Mouse (Mus musculus) small intestine, adult 2 months (tissue): ENCODE data around the gene Mgst2. TPM values are rescaled to one million over a fixed set of nuclear protein-coding genes. Genes with fewer than 3 reads are reported as not detected.
A peak's percentile ranks its signal among the peaks of the same experiment; 100 is the strongest.

Experiments used
- H3K27ac ChIP-seq: fragments of 200-500 bp; 2 replicates; pipeline ENCODE4 v1.5.1; 2012; ENCODE audit warnings: low read depth, low read length, control low read depth, inconsistent platforms; ENCODE audit not compliant: insufficient read depth
- H3K27me3 ChIP-seq: fragments of 200-500 bp; 2 replicates; pipeline ENCODE4 v1.6.1; 2012; ENCODE audit warnings: mild to moderate bottlenecking, moderate library complexity, low read length, inconsistent platforms; ENCODE audit not compliant: control insufficient read depth, insufficient read depth
- H3K36me3 ChIP-seq: fragments of 200-500 bp; 2 replicates; pipeline ENCODE4 v1.6.1; 2012; ENCODE audit warnings: mild to moderate bottlenecking, low read length, control low read depth, inconsistent platforms; ENCODE audit not compliant: control insufficient read depth, insufficient read depth
- H3K4me1 ChIP-seq: fragments of 200-500 bp; 2 replicates; pipeline ENCODE4 v1.6.1; 2012; ENCODE audit warnings: low read length, inconsistent platforms, mixed read lengths; ENCODE audit not compliant: control insufficient read depth, insufficient read depth, insufficient read length
- H3K4me3 ChIP-seq: fragments of 200-500 bp; 2 replicates; pipeline ENCODE4 v1.5.1; 2012; ENCODE audit warnings: low read depth, mild to moderate bottlenecking, control low read depth, inconsistent platforms, low read length, moderate library complexity
- CTCF ChIP-seq: fragments of 200-500 bp; IDR thresholded peaks from 2 replicates; pipeline ENCODE4 v1.5.1; 2012; ENCODE audit warnings: low read depth, mild to moderate bottlenecking, control low read depth, inconsistent platforms, low read length, moderate library complexity, mixed read lengths; ENCODE audit not compliant: insufficient replicate concordance, insufficient read length; ENCODE audit errors: extremely low read depth
- POLR2A ChIP-seq: fragments of 200-500 bp; IDR thresholded peaks from 2 replicates; pipeline ENCODE4 v1.6.1; 2012; ENCODE audit warnings: low read depth, mild to moderate bottlenecking, control low read depth, inconsistent platforms, low read length, moderate library complexity
- WGBS: fragments of 180-500 bp; shearing (Covaris S2); methylation state at CpG from one replicate; pipeline ENCODE4 v1.1.7; 2018; 5-methylcytosine and 5-hydroxymethylcytosine counted together
- polyA plus RNA-seq: library from polyadenylated mRNA; depleted of rRNA; stranded (reverse); fragments of >200 nt; gene quantifications from 2 replicates; pipeline ENCODE4 v1.2.3, GENCODE M21; 2012; rRNA removed

Gene Mgst2
- 12.4 and 19.1 TPM in 2 replicates for polyA plus RNA-seq

GRCm38 (mm10) chr3:51660060-51660459, at the start of gene Mgst2:
TSS of gene Mgst2 (plus strand) at chr3:51660360.
- H3K27me3 ChIP-seq, result no peaks in the 10 kb centered on the region
- no peak for TF ChIP-seq POLR2A
- no peak for TF ChIP-seq CTCF
- peak within 1 kb of the TSS; percentile 63 for H3K4me3 ChIP-seq
- 59% methylated on average over 4 of the region's 4 CpGs for WGBS
- H3K4me1 ChIP-seq, result peaks cover 11% of the 10 kb centered on the region; the same call in 1 of the 2 replicates
- peak within 1 kb of the TSS; percentile 96 for H3K27ac ChIP-seq
- peaks cover 3% of the 10 kb centered on the region; the same call in 1 of the 2 replicates for H3K36me3 ChIP-seq

- WGBS, result 8% methylated on average over 6 of the region's 6 CpGs
- no peak overlapping the region for H3K27ac ChIP-seq
- peaks cover 2% of the 10 kb centered on the region; the same call in 1 of the 2 replicates for H3K4me1 ChIP-seq
- no peaks in the 10 kb centered on the region for H3K27me3 ChIP-seq
- TF ChIP-seq CTCF (no peak), POLR2A (no peak)
- H3K4me3 ChIP-seq, result no peak overlapping the region
- H3K36me3 ChIP-seq, result no peaks in the 10 kb centered on the region
Observed at GRCm38 (mm10) chr3:51611972-51612371, 48.2 kb upstream of the Mgst2 start.

- 79% methylated on average over 10 of the region's 10 CpGs for WGBS
- Histone ChIP-seq H3K4me1 (peaks cover 2% of the 10 kb centered on the region; the same call in 1 of the 2 replicates), H3K4me3 (no peak overlapping the region), H3K27ac (no peak overlapping the region), H3K36me3 (no peaks in the 10 kb centered on the region), H3K27me3 (no peaks in the 10 kb centered on the region)
- TF ChIP-seq POLR2A, result no peak
Observed at GRCm38 (mm10) chr3:51612398-51613356, 47.5 kb upstream of the Mgst2 start.

GRCm38 (mm10) chr3:51614278-51614677, 45.9 kb upstream of the Mgst2 start:
- Histone ChIP-seq H3K27ac (no peak overlapping the region), H3K4me1 (peaks cover 2% of the 10 kb centered on the region; the same call in 1 of the 2 replicates), H3K36me3 (no peaks in the 10 kb centered on the region), H3K27me3 (no peaks in the 10 kb centered on the region), H3K4me3 (no peak overlapping the region)
- TF ChIP-seq POLR2A, result no peak
- no peak for TF ChIP-seq CTCF
- WGBS, result 87% methylated on average over 13 of the region's 13 CpGs

GRCm38 (mm10) chr3:51623956-51624355, 36.2 kb upstream of the Mgst2 start:
- Histone ChIP-seq H3K36me3 (no peaks in the 10 kb centered on the region), H3K4me3 (no peak overlapping the region), H3K27me3 (no peaks in the 10 kb centered on the region), H3K27ac (no peak overlapping the region), H3K4me1 (no peaks in the 10 kb centered on the region)
- no peak for TF ChIP-seq CTCF
- TF ChIP-seq POLR2A, result no peak
- 43% methylated on average over 2 of the region's 2 CpGs for WGBS

GRCm38 (mm10) chr3:51627741-51628140, 32.4 kb upstream of the Mgst2 start:
- Histone ChIP-seq H3K27me3 (no peaks in the 10 kb centered on the region), H3K4me1 (no peaks in the 10 kb centered on the region), H3K4me3 (no peak overlapping the region), H3K36me3 (no peaks in the 10 kb centered on the region), H3K27ac (no peak overlapping the region)
- TF ChIP-seq CTCF (no peak), POLR2A (no peak)
- 55% methylated on average over 3 of the region's 3 CpGs for WGBS

- Histone ChIP-seq H3K27ac (no peak overlapping the region), H3K4me3 (no peak overlapping the region), H3K36me3 (no peaks in the 10 kb centered on the region), H3K27me3 (no peaks in the 10 kb centered on the region), H3K4me1 (no peaks in the 10 kb centered on the region)
- WGBS, result 55% methylated on average over 3 of the region's 3 CpGs
- TF ChIP-seq POLR2A (no peak), CTCF (no peak)
Observed at GRCm38 (mm10) chr3:51628977-51629376, 31.2 kb upstream of the Mgst2 start.
